ENCODE assay signal across 28 mouse cellular contexts in genomic region chr1:74941651-74942360, GRCm38 (mm10). TPM values are rescaled to one million over a fixed set of nuclear protein-coding genes. Genes with fewer than 3 reads are reported as not detected.
DNase-seq lines count a peak whose midpoint lies in the region; ATAC-seq and TF ChIP-seq lines count a peak whose summit lies in the region.
"Had no signal": no experiment of that assay in that cellular context is flagged by ENCODE, and none has a peak within 500 bp of the region (broad histone marks: within the 10 kb centered on the region; RNA-seq: fewer than 3 reads in every experiment).

No protein-coding gene starts in this region.

- peaks cover 10% of the 10 kb centered on the region for H3K4me1 ChIP-seq in intestine, embryonic 16.5 days (ENCODE audit: control insufficient read depth, insufficient read depth, low read length)
- H3K4me1 ChIP-seq in stomach, embryonic 14.5 days (ENCODE audit: control insufficient read depth, insufficient read depth, low read length) = 0 out of 2 replicates have a peak, but pooled peaks cover 3% of the 10 kb centered on the region
- no peaks in the 10 kb centered on the region for H3K4me1 ChIP-seq in stomach, postnatal 0 days (replicated peaks; ENCODE audit: control insufficient read depth, insufficient read depth)
- no peaks in the 10 kb centered on the region for H3K4me1 ChIP-seq in cerebellum, adult 2 months (ENCODE audit: control insufficient read depth, insufficient read depth, low read length)
- peaks cover 5% of the 10 kb centered on the region; the same call in 1 of the 2 replicates for H3K4me1 ChIP-seq in kidney, adult 2 months (ENCODE audit: control insufficient read depth, insufficient read depth, low read length)
- H3K4me1 ChIP-seq in forebrain, embryonic 15.5 days = no peaks in the 10 kb centered on the region
- H3K4me1 ChIP-seq: embryonic facial prominence, embryonic 12.5 days; embryonic facial prominence, embryonic 15.5 days; heart, embryonic 12.5 days; heart, embryonic 15.5 days; hindbrain, embryonic 10.5 days had no signal

- H3K9ac ChIP-seq in intestine, embryonic 16.5 days (ENCODE audit: low read depth, low read length) = no peak overlapping the region
- no peak overlapping the region for H3K9ac ChIP-seq in stomach, embryonic 14.5 days (replicated peaks; ENCODE audit: low read depth, low read length)
- H3K9ac ChIP-seq in stomach, postnatal 0 days (ENCODE audit: low read length) = no peak overlapping the region
- no peak overlapping the region for H3K9ac ChIP-seq in forebrain, embryonic 15.5 days (replicated peaks)
- H3K9ac ChIP-seq: embryonic facial prominence, embryonic 12.5 days; embryonic facial prominence, embryonic 15.5 days; heart, embryonic 12.5 days; heart, embryonic 15.5 days; hindbrain, embryonic 14.5 days had no signal

- TF ChIP-seq CTCF in stomach, postnatal 0 days (IDR thresholded peaks at IDR 0.05; ENCODE audit: low read depth) = no peak
- no peak for TF ChIP-seq CTCF in cerebellum, adult 2 months (IDR thresholded peaks at IDR 0.05; ENCODE audit: borderline replicate concordance, insufficient read depth, low read depth, low read length)
- TF ChIP-seq CTCF in kidney, adult 2 months (conservative IDR thresholded peaks at IDR 0.05; ENCODE audit: insufficient read depth, insufficient read length, low read depth, low read length) = no peak

- ATAC-seq in intestine, embryonic 16.5 days = peak; percentile 93
- ATAC-seq in stomach, embryonic 14.5 days (ENCODE audit: insufficient number of reproducible peaks, insufficient read depth, low FRiP score, low read depth) = peak; percentile 87
- peak; percentile 87 for ATAC-seq in stomach, postnatal 0 days (ENCODE audit: low FRiP score, low TSS enrichment)
- ATAC-seq in forebrain, embryonic 15.5 days (replicated peaks) = no peak
- ATAC-seq: CD4-positive, CD25-positive, alpha-beta regulatory T cell, adult 4 months; forebrain, embryonic 14.5 days had no signal

- H3K27ac ChIP-seq in intestine, embryonic 16.5 days (ENCODE audit: low read length) = peak overlapping the region; percentile 71
- H3K27ac ChIP-seq in stomach, embryonic 14.5 days (ENCODE audit: low read length) = no peak overlapping the region
- H3K27ac ChIP-seq in stomach, postnatal 0 days (replicated peaks) = no peak overlapping the region; the same call in 1 of the 2 replicates
- H3K27ac ChIP-seq in cerebellum, adult 2 months (ENCODE audit: insufficient read depth, low read length) = no peak overlapping the region
- H3K27ac ChIP-seq in kidney, adult 2 months (ENCODE audit: insufficient read depth, low read depth, low read length) = no peak overlapping the region
- H3K27ac ChIP-seq in forebrain, embryonic 15.5 days (replicated peaks) = no peak overlapping the region
- H3K27ac ChIP-seq: embryonic facial prominence, embryonic 12.5 days; embryonic facial prominence, embryonic 15.5 days; heart, embryonic 15.5 days; hindbrain, embryonic 10.5 days; hindbrain, embryonic 14.5 days had no signal

- H3K9me3 ChIP-seq in intestine, embryonic 16.5 days (ENCODE audit: control insufficient read depth, low read length) = no peaks in the 10 kb centered on the region
- H3K9me3 ChIP-seq in stomach, embryonic 14.5 days (ENCODE audit: control insufficient read depth, low read depth, low read length) = no peaks in the 10 kb centered on the region
- H3K9me3 ChIP-seq in stomach, postnatal 0 days (ENCODE audit: control insufficient read depth, low read length) = no peaks in the 10 kb centered on the region
- H3K9me3 ChIP-seq in forebrain, embryonic 15.5 days = no peaks in the 10 kb centered on the region
- H3K9me3 ChIP-seq: embryonic facial prominence, embryonic 12.5 days; embryonic facial prominence, embryonic 15.5 days; heart, embryonic 12.5 days; heart, embryonic 15.5 days; hindbrain, embryonic 10.5 days had no signal

- H3K4me2 ChIP-seq in intestine, embryonic 16.5 days (ENCODE audit: low read depth, low read length) = no peak overlapping the region
- no peak overlapping the region for H3K4me2 ChIP-seq in stomach, embryonic 14.5 days (replicated peaks; ENCODE audit: low read depth, low read length)
- H3K4me2 ChIP-seq in stomach, postnatal 0 days (replicated peaks; ENCODE audit: low read depth) = no peak overlapping the region
- H3K4me2 ChIP-seq in forebrain, embryonic 15.5 days (replicated peaks) = no peak overlapping the region
- H3K4me2 ChIP-seq: embryonic facial prominence, embryonic 12.5 days; embryonic facial prominence, embryonic 15.5 days; heart, embryonic 12.5 days; heart, embryonic 15.5 days; hindbrain, embryonic 14.5 days had no signal

- 39% methylated on average over 12 of the region's 12 CpGs for WGBS in intestine, embryonic 16.5 days
- 44% methylated on average over 12 of the region's 12 CpGs for WGBS in stomach, embryonic 14.5 days
- WGBS in stomach, postnatal 0 days = 40% methylated on average over 12 of the region's 12 CpGs
- 65% methylated on average over 12 of the region's 12 CpGs for WGBS in cerebellum, adult 2 months
- WGBS in kidney, adult 2 months = 60% methylated on average over 12 of the region's 12 CpGs
- WGBS in forebrain, embryonic 15.5 days = 56% methylated on average over 12 of the region's 12 CpGs

- H3K4me3 ChIP-seq in intestine, embryonic 16.5 days (ENCODE audit: low read length) = no peak overlapping the region
- H3K4me3 ChIP-seq in stomach, embryonic 14.5 days (ENCODE audit: low read depth, low read length) = no peak overlapping the region
- H3K4me3 ChIP-seq in stomach, postnatal 0 days (ENCODE audit: low read depth, low read length) = no peak overlapping the region
- H3K4me3 ChIP-seq in cerebellum, adult 2 months (replicated peaks; ENCODE audit: insufficient read depth, low read depth, low read length) = no peak overlapping the region
- no peak overlapping the region for H3K4me3 ChIP-seq in kidney, adult 2 months (ENCODE audit: insufficient read depth, low read depth, low read length)
- H3K4me3 ChIP-seq in forebrain, embryonic 15.5 days = no peak overlapping the region
- H3K4me3 ChIP-seq: embryonic facial prominence, embryonic 12.5 days; embryonic facial prominence, embryonic 15.5 days; heart, embryonic 12.5 days; heart, embryonic 15.5 days; hindbrain, embryonic 10.5 days had no signal

- TF ChIP-seq POLR2A in cerebellum, adult 2 months (IDR thresholded peaks at IDR 0.05; ENCODE audit: borderline replicate concordance, insufficient read depth, low read length) = no peak
- no peak for TF ChIP-seq POLR2A in kidney, adult 2 months (IDR thresholded peaks at IDR 0.05; ENCODE audit: low read depth, low read length)

- peak; percentile 20 for DNase-seq in urinary bladder, postnatal 14 days (ENCODE audit: low spot score)
- DNase-seq in urinary bladder, postnatal 4 days (ENCODE audit: low spot score in 2 of 2) = no peak
- peak; percentile 70 for DNase-seq in stomach, postnatal 0 days (ENCODE audit: low spot score)
- no peak for DNase-seq in cerebellum, adult 2 months
- DNase-seq in kidney, adult 2 months = no peak
- DNase-seq: adrenal gland, adult 2 months; adrenal gland, postnatal 14 days; cerebellum, adult 11-12 months; cerebellum, adult 9-10 months; cerebellum, postnatal 25 days; gastrocnemius, postnatal 25 days; heart, adult 18-20 months; heart, postnatal 10 days; heart, postnatal 36 days had no signal

- TF ChIP-seq EP300 in stomach, postnatal 0 days (optimal IDR thresholded peaks at IDR 0.05) = no peak

- no peaks in the 10 kb centered on the region for H3K36me3 ChIP-seq in intestine, embryonic 16.5 days (ENCODE audit: control insufficient read depth, insufficient read depth, low read length)
- no peaks in the 10 kb centered on the region for H3K36me3 ChIP-seq in stomach, embryonic 14.5 days (ENCODE audit: control insufficient read depth, insufficient read depth, low read length)
- no peaks in the 10 kb centered on the region for H3K36me3 ChIP-seq in stomach, postnatal 0 days (ENCODE audit: control insufficient read depth, insufficient read depth, low read length)
- no peaks in the 10 kb centered on the region for H3K36me3 ChIP-seq in kidney, adult 2 months (ENCODE audit: control insufficient read depth, insufficient read depth, low read length)
- no peaks in the 10 kb centered on the region for H3K36me3 ChIP-seq in forebrain, embryonic 15.5 days
- H3K36me3 ChIP-seq: embryonic facial prominence, embryonic 12.5 days; embryonic facial prominence, embryonic 15.5 days; heart, embryonic 12.5 days; heart, embryonic 15.5 days; hindbrain, embryonic 10.5 days had no signal

- H3K27me3 ChIP-seq in intestine, embryonic 16.5 days (replicated peaks; ENCODE audit: control insufficient read depth, insufficient read depth, low read length) = no peaks in the 10 kb centered on the region
- peaks cover 4% of the 10 kb centered on the region; the same call in 1 of the 2 replicates for H3K27me3 ChIP-seq in stomach, embryonic 14.5 days (ENCODE audit: control insufficient read depth, insufficient read depth, low read length)
- H3K27me3 ChIP-seq in stomach, postnatal 0 days (ENCODE audit: control insufficient read depth, insufficient read depth, low read length) = no peaks in the 10 kb centered on the region; the same call in 1 of the 2 replicates
- H3K27me3 ChIP-seq in cerebellum, adult 2 months (ENCODE audit: control insufficient read depth, insufficient read depth, low read length) = no peaks in the 10 kb centered on the region
- H3K27me3 ChIP-seq in kidney, adult 2 months (replicated peaks; ENCODE audit: control insufficient read depth, insufficient read depth, low read length) = no peaks in the 10 kb centered on the region
- H3K27me3 ChIP-seq in forebrain, embryonic 15.5 days = peaks cover 34% of the 10 kb centered on the region

RNA-seq across cellular contexts. Expression of gene Cfap65, which starts 6.4 kb away (rescaled TPM):
- 0.07 and 0.16 TPM in 2 replicates for polyA plus RNA-seq in intestine, embryonic 16.5 days (2015; fragmentation: Nextera tagmentation; extraction: Ambion mirVana)
- not detected in 2 replicates for polyA plus RNA-seq in stomach, embryonic 14.5 days (2014; fragmentation: Nextera tagmentation; extraction: Ambion mirVana)
- 0.04 TPM in 1 of 2 replicates, not detected in the other for polyA plus RNA-seq in stomach, postnatal 0 days (2015; fragmentation: Nextera tagmentation; extraction: Ambion mirVana)
- polyA plus RNA-seq in cerebellum, adult 2 months (2012; rRNA removed) = 2.6 and 3.7 TPM in 2 replicates
- 1.6 and 2.4 TPM in 2 replicates for polyA plus RNA-seq in kidney, adult 2 months (2012; rRNA removed)
- 0.59 and 0.67 TPM in 2 replicates for polyA plus RNA-seq in forebrain, embryonic 15.5 days (2015; fragmentation: Nextera tagmentation; extraction: Ambion mirVana)
- polyA plus RNA-seq: C2C12; CD4-positive, CD25-positive, alpha-beta regulatory T cell, adult 4 months; heart, embryonic 12.5 days; heart, embryonic 15.5 days had no signal

RNA-seq across cellular contexts. Expression of gene Ihh, which starts 9.7 kb away (rescaled TPM):
- 25.3 and 27.9 TPM in 2 replicates for polyA plus RNA-seq in intestine, embryonic 16.5 days (2015; fragmentation: Nextera tagmentation; extraction: Ambion mirVana)
- polyA plus RNA-seq in stomach, embryonic 14.5 days (2014; fragmentation: Nextera tagmentation; extraction: Ambion mirVana) = 29.2 and 30.2 TPM in 2 replicates
- polyA plus RNA-seq in stomach, postnatal 0 days (2015; fragmentation: Nextera tagmentation; extraction: Ambion mirVana) = 25.1 and 25.8 TPM in 2 replicates
- polyA plus RNA-seq in cerebellum, adult 2 months (2012; rRNA removed) = 0.33 and 0.49 TPM in 2 replicates
- 30.3 and 43.5 TPM in 2 replicates for polyA plus RNA-seq in kidney, adult 2 months (2012; rRNA removed)
- 0.09 and 0.22 TPM in 2 replicates for polyA plus RNA-seq in forebrain, embryonic 15.5 days (2015; fragmentation: Nextera tagmentation; extraction: Ambion mirVana)
- polyA plus RNA-seq: CD4-positive, CD25-positive, alpha-beta regulatory T cell, adult 4 months had no signal

RNA-seq across cellular contexts. Expression of gene Cryba2, which starts 48.9 kb away (rescaled TPM):
- 1.5 and 2.4 TPM in 2 replicates for polyA plus RNA-seq in intestine, embryonic 16.5 days (2015; fragmentation: Nextera tagmentation; extraction: Ambion mirVana)
- 0.36 and 0.38 TPM in 2 replicates for polyA plus RNA-seq in stomach, embryonic 14.5 days (2014; fragmentation: Nextera tagmentation; extraction: Ambion mirVana)
- polyA plus RNA-seq in stomach, postnatal 0 days (2015; fragmentation: Nextera tagmentation; extraction: Ambion mirVana) = 0.50 and 0.93 TPM in 2 replicates
- polyA plus RNA-seq in cerebellum, adult 2 months (2012; rRNA removed) = 1.7 and 3.3 TPM in 2 replicates
- not detected in 2 replicates for polyA plus RNA-seq in kidney, adult 2 months (2012; rRNA removed)
- polyA plus RNA-seq in forebrain, embryonic 15.5 days (2015; fragmentation: Nextera tagmentation; extraction: Ambion mirVana) = not detected in 2 replicates
- polyA plus RNA-seq: C2C12; CD4-positive, CD25-positive, alpha-beta regulatory T cell, adult 4 months; forebrain, embryonic 11.5 days; forebrain, embryonic 14.5 days; heart, embryonic 12.5 days; heart, embryonic 15.5 days; hindbrain, embryonic 10.5 days had no signal

RNA-seq across cellular contexts. Expression of gene Fev, which starts 56.6 kb away (rescaled TPM):
- 0.95 and 1.5 TPM in 2 replicates for polyA plus RNA-seq in intestine, embryonic 16.5 days (2015; fragmentation: Nextera tagmentation; extraction: Ambion mirVana)
- polyA plus RNA-seq in stomach, embryonic 14.5 days (2014; fragmentation: Nextera tagmentation; extraction: Ambion mirVana) = 1.2 TPM in 1 of 2 replicates, not detected in the other
- polyA plus RNA-seq in stomach, postnatal 0 days (2015; fragmentation: Nextera tagmentation; extraction: Ambion mirVana) = 0.22 and 0.31 TPM in 2 replicates
- 0.46 and 1.1 TPM in 2 replicates for polyA plus RNA-seq in cerebellum, adult 2 months (2012; rRNA removed)
- not detected in 2 replicates for polyA plus RNA-seq in kidney, adult 2 months (2012; rRNA removed)
- 0.46 TPM in 1 of 2 replicates, not detected in the other for polyA plus RNA-seq in forebrain, embryonic 15.5 days (2015; fragmentation: Nextera tagmentation; extraction: Ambion mirVana)
- polyA plus RNA-seq: C2C12; CD4-positive, CD25-positive, alpha-beta regulatory T cell, adult 4 months; forebrain, embryonic 11.5 days; forebrain, embryonic 14.5 days; gonadal fat pad, adult 2 months had no signal

Comparison
In these comparisons a context has a peak if more than half of its experiments do, and no peak if none do; other contexts are left out.
1. DNase-seq: peak in urinary bladder, postnatal 14 days (single experiment) and stomach, postnatal 0 days (single experiment); none in urinary bladder, postnatal 4 days (0 of 2), cerebellum, adult 2 months (0 of 2) and kidney, adult 2 months (single experiment).
2. RNA of gene Ihh, which starts 9.7 kb away (polyA plus RNA-seq): 30.3 to 43.5 TPM in kidney, adult 2 months, 29.2 to 30.2 TPM in stomach, embryonic 14.5 days, 25.3 to 27.9 TPM in intestine, embryonic 16.5 days and 25.1 to 25.8 TPM in stomach, postnatal 0 days; 0.33 to 0.49 TPM in cerebellum, adult 2 months and 0.09 to 0.22 TPM in forebrain, embryonic 15.5 days; every median in the first group is over 10 times any median in the second.